Mouse (Mus musculus) stomach, postnatal 0 days (tissue): ENCODE measurements at regions not wholly inside any gene's neighbourhood (a gene's known extent, or its start where the extent isn't known, plus 50 kb on each side); places are given as distances from the start of the nearest gene placed in this dataset.

Experiments used
- CTCF ChIP-seq: IDR thresholded peaks from 2 replicates; pipeline ENCODE4 v1.5.1; 2016; ENCODE audit warnings: antibody characterized with exemption, low read depth, mild to moderate bottlenecking, moderate library complexity
- EP300 ChIP-seq: optimal IDR thresholded peaks from 2 replicates; pipeline ENCODE3; 2016; ENCODE audit warnings: antibody characterized with exemption

- TF ChIP-seq CTCF (no peak), EP300 (no peak)
Measured at GRCm38 (mm10) chr3:130883928-130884327, 153.7 kb upstream of the Rpl34 start.
